Mouse (Mus musculus) lung, postnatal 0 days (tissue): ENCODE results near the gene 9130409I23Rik.

ENCODE experiments used
- CTCF ChIP-seq: IDR thresholded peaks from 2 replicates; pipeline ENCODE4 v1.5.1; 2016; ENCODE audit warnings: antibody characterized with exemption, mild to moderate bottlenecking
- EP300 ChIP-seq: IDR thresholded peaks from 2 replicates; pipeline ENCODE4 v1.6.1; 2016; ENCODE audit warnings: antibody characterized with exemption, mild to moderate bottlenecking, control low read depth

- TF ChIP-seq EP300 (no peak), CTCF (no peak)
Observed at GRCm38 (mm10) chr1:181090048-181090447, 39.0 kb downstream of the 9130409I23Rik start.
